Mouse (Mus musculus) granulocyte monocyte progenitor cell, adult 5-6 weeks (primary cell): Measurements from ENCODE around the gene Gm10600. TPM values are rescaled to one million over a fixed set of nuclear protein-coding genes. Genes with fewer than 3 reads are reported as not detected.
"Not testable (repeated sequence)": the region's sequence is repeated elsewhere in the genome, so short reads cannot be mapped to it uniquely, and the experiment has no call there.

Experiments
- ATAC-seq: replicated peaks from 2 replicates; pipeline ENCODE4 v1.8.0; 2016; ENCODE audit warnings: mild to moderate bottlenecking, moderate TSS enrichment, inconsistent platforms; ENCODE audit not compliant: poor library complexity, severe bottlenecking
- total RNA-seq, 2 experiments: library from RNA; stranded (forward) in 1 of 2; stranded (reverse) in 1 of 2; fragments of 200-712, 200-1000 nt in 1 of 2; fragments of >200 nt in 1 of 2; fragmentation: Nextera tagmentation in 1 of 2; gene quantifications; 2 replicates each; pipeline ENCODE4 v1.2.3; 2014 to 2017

Gene Gm10600
- total RNA-seq (2014; fragmentation: Nextera tagmentation) (0.41 TPM in 1 of 2 replicates, not detected in the other), total RNA-seq (2017) (not detected in 2 replicates)

- ATAC-seq, result not testable (repeated sequence)
These were observed at the start of gene Gm10600 for GRCm38 (mm10) chr4:42240339-42240738. Gene Gm10600, plus strand, starts transcription at chr4:42240639.

- ATAC-seq, result not testable (repeated sequence)
These were observed 15.0 kb downstream of the Gm10600 start, which contains the start of gene Ccl21b for GRCm38 (mm10) chr4:42255467-42255866. Gene Ccl21b, plus strand, starts transcription at chr4:42255767.

Other genes with a start within 250 kb of the Gm10600 start
- gene Gm21093, start 205.9 kb upstream of the Gm10600 start, total RNA-seq (2014; fragmentation: Nextera tagmentation), result 0.70 TPM in 1 of 2 replicates, not detected in the other
- 0.17 and 0.72 TPM in 2 replicates for gene Gm21093, start 205.9 kb upstream of the Gm10600 start, total RNA-seq (2017)
- gene Gm3893, start 149.4 kb upstream of the Gm10600 start, total RNA-seq (2014; fragmentation: Nextera tagmentation), result not detected in 2 replicates
- not detected in 2 replicates for gene Gm3893, start 149.4 kb upstream of the Gm10600 start, total RNA-seq (2017)
- not detected in 2 replicates for gene Gm13304, start 125.8 kb upstream of the Gm10600 start, total RNA-seq (2014; fragmentation: Nextera tagmentation)
- not detected in 2 replicates for gene Gm13304, start 125.8 kb upstream of the Gm10600 start, total RNA-seq (2017)
- not detected in 2 replicates for gene Gm13306, start 87.2 kb upstream of the Gm10600 start, total RNA-seq (2014; fragmentation: Nextera tagmentation)
- not detected in 2 replicates for gene Gm13306, start 87.2 kb upstream of the Gm10600 start, total RNA-seq (2017)
- gene Gm13305, start 72.0 kb upstream of the Gm10600 start, total RNA-seq (2014; fragmentation: Nextera tagmentation), result 1.3 TPM in 1 of 2 replicates, not detected in the other
- 0.31 TPM in 1 of 2 replicates, not detected in the other for gene Gm13305, start 72.0 kb upstream of the Gm10600 start, total RNA-seq (2017)
- gene Ccl21b, start 15.1 kb downstream of the Gm10600 start, total RNA-seq (2014; fragmentation: Nextera tagmentation), result not detected in 2 replicates
- not detected in 2 replicates for gene Ccl21b, start 15.1 kb downstream of the Gm10600 start, total RNA-seq (2017)
- not detected in 2 replicates for gene Gm21953, start 53.6 kb downstream of the Gm10600 start, total RNA-seq (2014; fragmentation: Nextera tagmentation)
- not detected in 2 replicates for gene Gm21953, start 53.6 kb downstream of the Gm10600 start, total RNA-seq (2017)
- gene Fam205a3, start 77.7 kb downstream of the Gm10600 start, total RNA-seq (2014; fragmentation: Nextera tagmentation), result not detected in 2 replicates
- gene Fam205a3, start 77.7 kb downstream of the Gm10600 start, total RNA-seq (2017), result 0.05 TPM in 1 of 2 replicates, not detected in the other
- not detected in 2 replicates for gene Gm21586, start 198.7 kb downstream of the Gm10600 start, total RNA-seq (2014; fragmentation: Nextera tagmentation)
- gene Gm21586, start 198.7 kb downstream of the Gm10600 start, total RNA-seq (2017), result not detected in 2 replicates
- gene Gm2163, start 226.1 kb downstream of the Gm10600 start, total RNA-seq (2014; fragmentation: Nextera tagmentation), result 1.4 and 1.9 TPM in 2 replicates
- 0.34 TPM in 1 of 2 replicates, not detected in the other for gene Gm2163, start 226.1 kb downstream of the Gm10600 start, total RNA-seq (2017)